Mouse (Mus musculus): ENCODE data around the gene Prrc2b.

- TF ChIP-seq CTCF (IDR thresholded peaks at IDR 0.05; ENCODE audit: low read depth) (no peak), EP300 (optimal IDR thresholded peaks at IDR 0.05) (no peak)
These were observed 339 bp upstream of the Prrc2b start for GRCm38 (mm10) chr2:32150562-32150923.

Data from stomach, postnatal 0 days (tissue).